Mouse (Mus musculus) adrenal gland, adult 18-20 months (tissue): ENCODE results near the gene Zfp219. TPM values are rescaled to one million over a fixed set of nuclear protein-coding genes. Genes with fewer than 3 reads are reported as not detected.

Source experiments
- DNase-seq, 2 experiments: peaks; one replicate each; pipeline ENCODE4 v3.0.0; 2021 to 2022; ENCODE audit warnings: low spot score in 2 of 2
- total RNA-seq, 2 experiments: library from RNA; stranded (reverse); gene quantifications; 1 replicate in 1 of 2; 2 replicates in 1 of 2; pipeline ENCODE4 v1.2.3; 2021

Zfp219 gene
- total RNA-seq, 2 experiments from 2014 or later, result 53.9 to 61.2 TPM

- DNase-seq, result no peak
Observed at GRCm38 (mm10) chr14:52005141-52005540, 15.4 kb downstream of the Zfp219 start.

- DNase-seq, result no peak
Observed at GRCm38 (mm10) chr14:52003981-52004495, 16.5 kb downstream of the Zfp219 start.

GRCm38 (mm10) chr14:51997483-51997882 lies 23.1 kb downstream of the Zfp219 start:
- DNase-seq, result no peak

- DNase-seq, result no peak
Observed at GRCm38 (mm10) chr14:51996866-51997265, 23.7 kb downstream of the Zfp219 start.

GRCm38 (mm10) chr14:51996231-51996841 lies 24.2 kb downstream of the Zfp219 start:
- no peak for DNase-seq

GRCm38 (mm10) chr14:51995219-51995871 lies 25.2 kb downstream of the Zfp219 start:
- DNase-seq, result no peak

GRCm38 (mm10) chr14:51994453-51994852 lies 26.1 kb downstream of the Zfp219 start:
- DNase-seq, result no peak

- no peak for DNase-seq
Observed at GRCm38 (mm10) chr14:51989461-51989970, 31.0 kb downstream of the Zfp219 start.

GRCm38 (mm10) chr14:51988731-51989130 lies 31.8 kb downstream of the Zfp219 start:
- DNase-seq, result no peak

GRCm38 (mm10) chr14:51987177-51987576 lies 33.4 kb downstream of the Zfp219 start:
- DNase-seq, result no peak

GRCm38 (mm10) chr14:51986153-51986505 lies 34.4 kb downstream of the Zfp219 start:
- DNase-seq, result no peak

GRCm38 (mm10) chr14:51985301-51986152 lies 35.0 kb downstream of the Zfp219 start:
- peak; percentile 61 to 67 for DNase-seq

GRCm38 (mm10) chr14:51984247-51985231 lies 36.0 kb downstream of the Zfp219 start, which contains the start of gene Arhgef40:
TSS of gene Arhgef40 (plus strand) at chr14:51984719.
- peak; percentile 62 to 67 for DNase-seq

GRCm38 (mm10) chr14:51983855-51984246 lies 36.7 kb downstream of the Zfp219 start:
- no peak for DNase-seq

- no peak for DNase-seq
Observed at GRCm38 (mm10) chr14:51983251-51983650, 37.3 kb downstream of the Zfp219 start.

- DNase-seq, result no peak
Observed at GRCm38 (mm10) chr14:51979252-51979651, 41.3 kb downstream of the Zfp219 start.

- DNase-seq, result no peak
Observed at GRCm38 (mm10) chr14:51967400-51967799, 53.1 kb downstream of the Zfp219 start.

GRCm38 (mm10) chr14:51960316-51960715 lies 60.2 kb downstream of the Zfp219 start:
- no peak for DNase-seq
